Mouse (Mus musculus): ENCODE measurements around the gene Pom121l12. TPM values are rescaled to one million over a fixed set of nuclear protein-coding genes. Genes with fewer than 3 reads are reported as not detected.

The Pom121l12 gene
- total RNA-seq (2023), result not detected

GRCm38 (mm10) chr11:14598976-14599375, at the start of gene Pom121l12:
Gene Pom121l12, plus strand, starts transcription at chr11:14599276.

